Mouse (Mus musculus): ENCODE results near the gene Ahsa1. TPM values are rescaled to one million over a fixed set of nuclear protein-coding genes. Genes with fewer than 3 reads are reported as not detected.

Ahsa1 gene
- 190 and 196 TPM in 2 replicates for polyA plus RNA-seq (2016; fragmentation: Nextera tagmentation; extraction: Ambion mirVana)

DNA sequence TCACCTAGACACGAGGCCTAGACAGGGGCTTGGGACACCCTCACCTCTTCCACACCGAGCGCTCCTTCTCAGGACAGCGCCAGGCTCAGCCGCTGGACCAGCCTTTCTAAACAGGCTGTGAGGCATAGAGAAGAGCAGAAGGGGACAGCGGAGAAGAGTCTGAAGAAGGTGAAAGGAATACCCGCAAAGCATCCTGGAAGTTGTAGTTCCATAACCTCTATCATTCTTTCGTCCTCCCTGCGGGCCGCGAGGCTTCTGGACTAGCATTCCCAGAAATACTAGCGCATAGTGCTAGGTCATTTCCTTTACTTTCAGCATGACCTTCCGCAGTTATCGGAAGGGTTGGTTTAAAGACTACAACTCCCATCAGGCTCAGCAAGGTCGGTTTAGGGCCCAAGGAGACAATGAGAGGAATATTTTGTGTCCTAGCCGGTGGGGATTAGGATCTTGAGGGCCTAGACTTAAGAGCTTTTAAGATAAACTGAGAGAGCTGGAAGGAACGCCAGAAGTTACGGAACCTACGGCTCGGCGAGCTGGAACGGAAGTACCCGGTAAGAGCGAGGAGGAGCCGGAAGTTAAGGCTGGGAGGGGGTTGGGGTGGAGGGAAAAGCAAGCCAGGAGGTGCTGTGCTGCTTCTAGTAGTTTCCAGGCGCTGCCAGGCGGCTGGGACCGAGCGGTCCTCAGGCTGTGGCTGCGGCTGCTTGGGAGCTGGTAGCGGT lies at the start of gene Ahsa1, which contains the start of gene Vipas39:
TSS of gene Ahsa1 (plus strand) at position 372 of the 719 bp plus-strand sequence.
TSS of gene Vipas39 (minus strand) at position 149 of the 719 bp plus-strand sequence.
- H3K27me3 ChIP-seq (replicated peaks) = no peaks in the 10 kb centered on the region
- peak within 1 kb of the TSS; percentile 90 for H3K4me2 ChIP-seq
- peaks cover 53% of the 10 kb centered on the region for H3K36me3 ChIP-seq
- H3K4me1 ChIP-seq (replicated peaks) = peaks cover 12% of the 10 kb centered on the region
- WGBS = under 1% methylated on average over 31 of the region's 31 CpGs
- peak within 1 kb of the TSS; percentile 90 for H3K27ac ChIP-seq (ENCODE audit: poor library complexity, severe bottlenecking)
- ATAC-seq (ENCODE audit: insufficient number of reproducible peaks, low FRiP score) = peak; percentile 97
- peak within 1 kb of the TSS; percentile 80 for H3K9ac ChIP-seq
- H3K4me3 ChIP-seq = peak within 1 kb of the TSS; percentile 70
- H3K9me3 ChIP-seq (replicated peaks) = no peaks in the 10 kb centered on the region

DNA sequence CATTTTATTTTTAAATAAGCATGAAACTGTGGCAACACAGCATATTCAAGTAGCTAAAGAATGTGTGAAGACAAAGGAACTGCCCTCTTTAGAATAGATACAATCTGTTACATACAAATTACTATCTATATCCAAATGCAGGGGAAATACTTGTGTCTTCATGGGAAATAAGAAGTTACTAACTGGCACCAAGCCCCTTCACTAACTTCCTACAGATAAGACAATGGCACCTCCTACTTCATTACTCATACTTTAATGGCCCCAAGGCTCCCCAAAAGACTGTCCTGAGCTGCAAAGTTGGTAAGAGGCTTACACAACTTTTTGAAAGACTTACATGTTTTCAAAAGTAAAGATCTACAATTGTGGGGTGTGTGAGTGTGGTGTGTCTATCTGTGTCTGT lies 48.7 kb upstream of the Ahsa1 start:
- Histone ChIP-seq H3K4me2 (no peak overlapping the region), H3K36me3 (no peaks in the 10 kb centered on the region), H3K9ac (no peak overlapping the region), H3K27ac (ENCODE audit: poor library complexity, severe bottlenecking) (no peak overlapping the region), H3K4me3 (no peak overlapping the region), H3K27me3 (replicated peaks) (no peaks in the 10 kb centered on the region), H3K9me3 (replicated peaks) (no peaks in the 10 kb centered on the region), H3K4me1 (replicated peaks) (peaks cover 4% of the 10 kb centered on the region)
- ATAC-seq (ENCODE audit: insufficient number of reproducible peaks, low FRiP score) = no peak

DNA sequence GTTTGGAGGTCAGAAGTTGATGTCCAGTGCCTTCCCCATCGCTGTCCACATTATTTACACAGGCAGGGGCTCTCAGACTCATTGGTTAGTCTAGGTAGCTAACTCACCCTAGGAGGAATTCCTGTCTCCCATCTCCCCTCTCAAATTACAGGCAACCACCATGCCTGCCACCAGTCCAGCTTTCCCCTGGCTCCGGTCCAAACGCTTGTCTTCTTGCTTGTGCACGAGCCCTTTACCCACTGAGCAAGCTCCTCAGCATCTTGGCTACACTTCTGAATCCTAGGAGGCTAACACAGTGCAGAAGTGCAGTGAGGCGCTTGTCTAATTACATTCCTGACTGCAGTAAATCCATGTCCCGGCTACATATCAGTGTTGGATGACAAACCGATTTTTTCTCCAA lies 46.9 kb upstream of the Ahsa1 start:
- Histone ChIP-seq H3K36me3 (no peaks in the 10 kb centered on the region), H3K4me1 (replicated peaks) (peaks cover 4% of the 10 kb centered on the region), H3K27ac (ENCODE audit: poor library complexity, severe bottlenecking) (no peak overlapping the region), H3K4me2 (no peak overlapping the region), H3K4me3 (no peak overlapping the region), H3K9me3 (replicated peaks) (no peaks in the 10 kb centered on the region), H3K9ac (no peak overlapping the region), H3K27me3 (replicated peaks) (no peaks in the 10 kb centered on the region)
- ATAC-seq (ENCODE audit: insufficient number of reproducible peaks, low FRiP score) = no peak
- WGBS = 60% methylated on average over 7 of the region's 7 CpGs

DNA sequence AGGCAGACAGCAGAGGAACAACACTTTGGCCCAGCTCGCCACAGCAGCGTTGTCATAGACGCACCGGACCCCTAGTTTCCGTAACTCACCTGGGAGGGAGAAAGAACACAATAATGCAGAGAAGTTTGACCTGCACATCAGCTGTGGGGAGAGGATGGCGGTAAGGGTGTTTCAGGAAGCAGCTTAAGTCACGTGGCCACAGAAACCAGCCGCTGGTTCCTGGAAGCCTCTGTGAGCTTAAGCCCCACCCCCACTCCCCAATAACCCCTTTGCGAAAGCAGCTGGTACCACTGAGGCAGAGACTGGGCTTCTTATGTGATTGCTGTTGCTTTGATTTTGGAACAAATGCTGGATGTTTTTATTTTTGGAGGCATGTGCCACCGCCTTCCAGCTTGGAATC lies 41.3 kb upstream of the Ahsa1 start:
- 0 out of 2 replicates have a peak, but pooled peaks cover 3% of the 10 kb centered on the region for H3K9me3 ChIP-seq (replicated peaks)
- H3K27ac ChIP-seq (ENCODE audit: poor library complexity, severe bottlenecking) = no peak overlapping the region
- no peak overlapping the region for H3K9ac ChIP-seq
- ATAC-seq (ENCODE audit: insufficient number of reproducible peaks, low FRiP score) = no peak
- WGBS = 53% methylated on average over 10 of the region's 10 CpGs
- peak overlapping the region; percentile 50 for H3K4me2 ChIP-seq
- H3K36me3 ChIP-seq = no peaks in the 10 kb centered on the region
- no peak overlapping the region for H3K4me3 ChIP-seq
- no peaks in the 10 kb centered on the region for H3K27me3 ChIP-seq (replicated peaks)
- H3K4me1 ChIP-seq (replicated peaks) = 0 out of 2 replicates have a peak, but pooled peaks cover 7% of the 10 kb centered on the region

DNA sequence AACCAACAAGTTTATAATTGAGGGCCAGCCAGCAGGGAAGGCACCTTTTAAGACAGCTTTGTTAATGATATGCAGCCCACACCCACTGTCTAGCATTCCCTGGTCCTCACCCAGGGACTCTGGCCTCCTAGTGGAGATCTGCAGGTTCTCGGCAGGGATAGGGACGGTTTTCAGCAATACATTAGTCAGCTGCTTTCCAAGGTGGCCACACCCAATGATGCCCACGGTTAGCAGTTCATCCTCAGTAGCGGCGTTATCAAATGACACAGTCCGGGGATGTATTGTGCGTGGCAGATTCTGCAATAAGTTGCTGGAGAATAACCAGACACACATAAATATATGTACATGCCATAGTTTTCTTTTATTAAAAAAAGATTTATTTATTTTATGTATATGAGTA lies 39.5 kb upstream of the Ahsa1 start:
- Histone ChIP-seq H3K4me1 (replicated peaks) (0 out of 2 replicates have a peak, but pooled peaks cover 7% of the 10 kb centered on the region), H3K27ac (ENCODE audit: poor library complexity, severe bottlenecking) (no peak overlapping the region), H3K9ac (no peak overlapping the region), H3K27me3 (replicated peaks) (no peaks in the 10 kb centered on the region), H3K4me2 (no peak overlapping the region), H3K4me3 (no peak overlapping the region), H3K36me3 (no peaks in the 10 kb centered on the region), H3K9me3 (replicated peaks) (0 out of 2 replicates have a peak, but pooled peaks cover 3% of the 10 kb centered on the region)
- WGBS = 66% methylated on average over 7 of the region's 7 CpGs
- ATAC-seq (ENCODE audit: insufficient number of reproducible peaks, low FRiP score) = no peak

DNA sequence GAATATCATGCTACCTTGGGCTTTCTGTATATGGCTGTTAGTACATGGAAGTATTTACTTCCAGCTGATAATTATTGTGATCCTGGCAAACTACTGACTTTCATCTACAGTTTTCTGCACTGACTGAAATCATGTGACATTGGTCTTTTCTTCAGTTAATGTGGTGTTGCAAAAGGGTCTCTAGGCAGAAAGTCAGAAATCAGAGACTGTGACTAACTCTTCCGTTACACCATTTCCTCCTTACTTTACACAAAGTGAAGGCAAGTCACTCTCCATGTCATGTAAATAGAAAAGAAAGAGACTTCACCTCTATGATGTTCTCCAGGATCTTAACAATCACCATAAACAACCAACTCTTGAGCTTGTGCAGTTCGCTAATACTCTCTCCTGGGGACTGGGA lies 36.6 kb upstream of the Ahsa1 start:
- H3K4me3 ChIP-seq = no peak overlapping the region
- H3K9ac ChIP-seq = no peak overlapping the region
- no peak for ATAC-seq (ENCODE audit: insufficient number of reproducible peaks, low FRiP score)
- H3K4me2 ChIP-seq = no peak overlapping the region
- H3K27me3 ChIP-seq (replicated peaks) = no peaks in the 10 kb centered on the region
- H3K36me3 ChIP-seq = no peaks in the 10 kb centered on the region
- WGBS = 81% methylated on average over 2 of the region's 2 CpGs
- H3K9me3 ChIP-seq (replicated peaks) = 0 out of 2 replicates have a peak, but pooled peaks cover 3% of the 10 kb centered on the region
- no peak overlapping the region for H3K27ac ChIP-seq (ENCODE audit: poor library complexity, severe bottlenecking)
- 0 out of 2 replicates have a peak, but pooled peaks cover 7% of the 10 kb centered on the region for H3K4me1 ChIP-seq (replicated peaks)

DNA sequence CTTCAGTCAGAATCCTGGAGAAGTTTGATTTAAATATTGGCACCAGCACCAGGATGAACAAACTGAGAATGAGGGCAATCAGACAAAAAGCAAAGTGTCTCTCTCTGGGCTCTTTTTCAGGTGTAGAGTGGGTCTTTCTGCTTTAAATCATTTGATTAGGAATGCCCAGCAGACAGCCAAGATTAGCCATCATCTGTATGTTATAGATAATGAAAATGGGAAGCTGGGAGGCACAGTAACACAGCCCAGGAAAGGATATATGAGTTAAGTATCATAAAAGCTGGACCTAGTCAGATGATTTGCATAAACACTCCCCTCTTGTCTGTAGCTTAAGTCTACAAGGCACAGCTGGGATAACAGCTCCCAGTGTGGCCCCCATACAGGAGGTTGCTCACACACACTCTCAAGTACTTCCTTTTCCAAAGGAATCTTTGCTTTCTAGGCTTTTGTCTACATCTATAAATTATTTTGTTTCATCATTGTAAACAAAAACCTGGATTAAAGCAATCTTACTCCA lies 35.8 kb upstream of the Ahsa1 start:
- Histone ChIP-seq H3K27ac (ENCODE audit: poor library complexity, severe bottlenecking) (no peak overlapping the region), H3K4me3 (no peak overlapping the region), H3K27me3 (replicated peaks) (no peaks in the 10 kb centered on the region), H3K4me2 (no peak overlapping the region), H3K9me3 (replicated peaks) (0 out of 2 replicates have a peak, but pooled peaks cover 3% of the 10 kb centered on the region), H3K9ac (no peak overlapping the region), H3K4me1 (replicated peaks) (0 out of 2 replicates have a peak, but pooled peaks cover 1% of the 10 kb centered on the region), H3K36me3 (no peaks in the 10 kb centered on the region)
- no peak for ATAC-seq (ENCODE audit: insufficient number of reproducible peaks, low FRiP score)

DNA sequence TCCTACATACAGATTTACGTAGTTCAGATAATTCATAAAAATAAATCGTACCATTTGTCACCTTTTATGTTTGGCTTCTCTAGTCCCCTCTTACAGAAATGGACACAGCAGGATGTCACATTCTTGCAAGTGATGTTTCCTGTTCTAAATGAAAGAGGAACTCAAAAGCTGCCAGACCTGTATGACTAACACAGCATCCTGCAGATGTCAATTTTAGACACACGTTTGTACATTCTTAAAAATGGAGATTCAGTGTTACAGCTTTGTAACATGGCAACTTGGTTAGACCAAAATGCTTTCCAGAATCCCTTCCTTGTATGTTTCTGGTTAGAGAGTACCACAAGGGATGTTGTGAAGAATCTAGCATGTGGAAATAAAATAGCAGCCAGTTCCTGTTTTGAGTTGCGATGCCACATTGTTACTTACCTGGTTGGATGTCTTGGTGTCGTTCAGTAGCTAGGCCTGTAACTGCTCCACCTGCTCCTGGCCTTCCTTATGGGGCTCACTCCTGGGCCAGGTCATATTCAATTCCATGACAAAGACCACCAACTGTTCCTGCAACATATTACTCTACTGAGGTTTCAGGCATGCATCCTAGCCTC lies 29.3 kb upstream of the Ahsa1 start:
- Histone ChIP-seq H3K4me3 (no peak overlapping the region), H3K4me2 (no peak overlapping the region), H3K4me1 (replicated peaks) (peaks cover 16% of the 10 kb centered on the region), H3K9ac (no peak overlapping the region), H3K36me3 (peaks cover 39% of the 10 kb centered on the region), H3K9me3 (replicated peaks) (no peaks in the 10 kb centered on the region), H3K27ac (ENCODE audit: poor library complexity, severe bottlenecking) (no peak overlapping the region), H3K27me3 (replicated peaks) (no peaks in the 10 kb centered on the region)
- WGBS = 89% methylated on average over 5 of the region's 5 CpGs
- ATAC-seq (ENCODE audit: insufficient number of reproducible peaks, low FRiP score) = no peak

DNA sequence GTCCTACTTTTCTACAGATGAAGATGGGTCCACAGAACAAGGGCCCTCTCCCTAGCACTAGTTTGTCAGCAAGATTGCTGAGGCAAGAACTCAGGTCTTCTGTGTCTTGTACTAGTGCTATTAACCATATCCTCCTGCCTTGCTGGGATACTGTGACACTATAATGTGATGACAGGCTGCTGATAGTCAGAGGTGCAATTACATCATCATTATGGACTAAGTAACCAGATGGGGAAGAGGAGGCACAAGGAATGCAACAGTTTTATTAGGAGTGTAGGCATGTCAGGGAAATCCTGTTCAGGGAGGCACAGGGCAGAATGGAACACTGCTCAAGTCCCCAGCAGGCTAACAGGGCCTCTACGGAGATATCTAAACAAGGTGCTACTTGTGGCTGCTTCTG lies 27.6 kb upstream of the Ahsa1 start, which contains the start of gene Noxred1:
TSS of gene Noxred1 (minus strand) at position 101 of the 400 bp plus-strand sequence.
- Histone ChIP-seq H3K9ac (no peak within 1 kb of the TSS), H3K36me3 (peaks cover 49% of the 10 kb centered on the region), H3K4me1 (replicated peaks) (peaks cover 16% of the 10 kb centered on the region), H3K4me3 (no peak within 1 kb of the TSS), H3K27me3 (replicated peaks) (no peaks in the 10 kb centered on the region), H3K9me3 (replicated peaks) (no peaks in the 10 kb centered on the region), H3K4me2 (no peak within 1 kb of the TSS), H3K27ac (ENCODE audit: poor library complexity, severe bottlenecking) (peak within 1 kb of the TSS; percentile 56)
- 57% methylated on average over 1 of the region's 1 CpGs for WGBS
- ATAC-seq (ENCODE audit: insufficient number of reproducible peaks, low FRiP score) = no peak

DNA sequence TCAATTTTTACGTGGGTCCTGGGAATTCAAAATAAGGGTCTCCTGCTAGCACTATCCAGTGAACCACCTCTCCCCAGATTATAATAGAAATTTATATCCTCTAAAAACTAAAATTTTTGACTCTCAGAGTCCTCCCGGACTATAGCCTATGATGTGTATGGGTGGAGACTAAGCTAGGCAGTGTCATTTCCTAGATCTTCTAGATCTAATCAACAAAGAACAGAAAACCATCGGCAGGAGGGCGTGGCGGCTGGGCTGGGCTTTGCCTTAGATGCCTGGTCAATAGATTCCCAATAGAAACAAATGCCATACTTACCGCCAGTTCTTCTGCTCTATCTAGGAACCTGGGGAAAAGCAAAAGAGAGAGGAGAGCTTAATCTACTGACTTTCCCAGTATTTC lies 16.1 kb upstream of the Ahsa1 start:
- peaks cover 84% of the 10 kb centered on the region for H3K36me3 ChIP-seq
- no peaks in the 10 kb centered on the region for H3K4me1 ChIP-seq (replicated peaks)
- WGBS = 87% methylated on average over 6 of the region's 6 CpGs
- no peak overlapping the region for H3K27ac ChIP-seq (ENCODE audit: poor library complexity, severe bottlenecking)
- no peak overlapping the region for H3K4me2 ChIP-seq
- H3K4me3 ChIP-seq = no peak overlapping the region
- H3K27me3 ChIP-seq (replicated peaks) = no peaks in the 10 kb centered on the region
- no peak overlapping the region for H3K9ac ChIP-seq
- no peaks in the 10 kb centered on the region for H3K9me3 ChIP-seq (replicated peaks)
- ATAC-seq (ENCODE audit: insufficient number of reproducible peaks, low FRiP score) = no peak

DNA sequence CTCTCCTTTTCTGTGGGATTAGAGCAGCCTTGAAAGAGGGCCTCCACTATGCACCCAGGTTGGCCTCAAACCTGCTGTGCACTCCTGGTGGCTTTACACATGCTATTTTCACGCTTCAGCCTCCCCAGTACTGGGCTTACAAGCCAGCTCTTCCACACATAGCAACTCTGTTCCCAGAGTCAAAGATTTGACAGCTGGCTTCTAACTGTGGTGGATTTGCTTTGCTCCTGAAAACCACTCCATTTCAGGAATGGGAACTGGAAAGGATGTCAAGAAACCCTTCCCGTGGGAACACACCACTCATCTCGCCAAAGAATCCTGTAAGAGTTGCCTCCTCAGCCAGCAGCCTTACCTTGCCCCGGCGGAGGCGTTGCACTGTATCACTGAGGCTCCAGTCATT lies 12.4 kb upstream of the Ahsa1 start:
- peaks cover 93% of the 10 kb centered on the region for H3K36me3 ChIP-seq
- 91% methylated on average over 6 of the region's 6 CpGs for WGBS
- no peaks in the 10 kb centered on the region for H3K9me3 ChIP-seq (replicated peaks)
- no peak for ATAC-seq (ENCODE audit: insufficient number of reproducible peaks, low FRiP score)
- no peak overlapping the region for H3K4me3 ChIP-seq
- no peak overlapping the region for H3K9ac ChIP-seq
- no peak overlapping the region for H3K4me2 ChIP-seq
- H3K27ac ChIP-seq (ENCODE audit: poor library complexity, severe bottlenecking) = no peak overlapping the region
- no peaks in the 10 kb centered on the region for H3K4me1 ChIP-seq (replicated peaks)
- no peaks in the 10 kb centered on the region for H3K27me3 ChIP-seq (replicated peaks)

All from heart, embryonic 12.5 days (tissue).